Mouse (Mus musculus): Measurements from ENCODE around the gene Ush1g.
A peak's percentile ranks its signal among the peaks of the same experiment; 100 is the strongest.

Ush1g gene

GRCm38 (mm10) chr11:115289885-115290284 lies 32.0 kb downstream of the Ush1g start:
- no peak for DNase-seq (ENCODE audit: low read depth, low spot score)

- no peak for DNase-seq (ENCODE audit: low read depth, low spot score)
Measured at GRCm38 (mm10) chr11:115288305-115288704, 33.5 kb downstream of the Ush1g start.

- DNase-seq (ENCODE audit: low read depth, low spot score), result peak; percentile 85
Measured at GRCm38 (mm10) chr11:115287386-115287785, 34.5 kb downstream of the Ush1g start.

GRCm38 (mm10) chr11:115286201-115286993 lies 35.4 kb downstream of the Ush1g start:
- peak; percentile 56 for DNase-seq (ENCODE audit: low read depth, low spot score)

- DNase-seq (ENCODE audit: low read depth, low spot score), result no peak
Measured at GRCm38 (mm10) chr11:115285282-115285681, 36.6 kb downstream of the Ush1g start.

GRCm38 (mm10) chr11:115283891-115284620 lies 37.8 kb downstream of the Ush1g start:
- no peak for DNase-seq (ENCODE audit: low read depth, low spot score)

GRCm38 (mm10) chr11:115283486-115283765 lies 38.4 kb downstream of the Ush1g start:
- no peak for DNase-seq (ENCODE audit: low read depth, low spot score)

GRCm38 (mm10) chr11:115282723-115283485 lies 38.9 kb downstream of the Ush1g start:
- DNase-seq (ENCODE audit: low read depth, low spot score), result peak; percentile 92

- no peak for DNase-seq (ENCODE audit: low read depth, low spot score)
Measured at GRCm38 (mm10) chr11:115282295-115282694, 39.5 kb downstream of the Ush1g start.

- no peak for DNase-seq (ENCODE audit: low read depth, low spot score)
Measured at GRCm38 (mm10) chr11:115279726-115280125, 42.1 kb downstream of the Ush1g start.

- DNase-seq (ENCODE audit: low read depth, low spot score), result no peak
Measured at GRCm38 (mm10) chr11:115278176-115278575, 43.7 kb downstream of the Ush1g start.

- no peak for DNase-seq (ENCODE audit: low read depth, low spot score)
Measured at GRCm38 (mm10) chr11:115277604-115277975, 44.3 kb downstream of the Ush1g start.

- DNase-seq (ENCODE audit: low read depth, low spot score), result peak; percentile 100
Measured at GRCm38 (mm10) chr11:115276780-115277603, 44.8 kb downstream of the Ush1g start, which contains the start of gene Fdxr. TSS of gene Fdxr (minus strand) at chr11:115277050.

- no peak for DNase-seq (ENCODE audit: low read depth, low spot score)
Measured at GRCm38 (mm10) chr11:115275954-115276353, 45.9 kb downstream of the Ush1g start.

- DNase-seq (ENCODE audit: low read depth, low spot score), result no peak
Measured at GRCm38 (mm10) chr11:115275509-115275908, 46.3 kb downstream of the Ush1g start.

GRCm38 (mm10) chr11:115274771-115275170 lies 47.1 kb downstream of the Ush1g start:
- no peak for DNase-seq (ENCODE audit: low read depth, low spot score)

- DNase-seq (ENCODE audit: low read depth, low spot score), result no peak
Measured at GRCm38 (mm10) chr11:115274178-115274577, 47.7 kb downstream of the Ush1g start.

- no peak for DNase-seq (ENCODE audit: low read depth, low spot score)
Measured at GRCm38 (mm10) chr11:115273735-115274134, 48.1 kb downstream of the Ush1g start.

GRCm38 (mm10) chr11:115272894-115273498 lies 48.8 kb downstream of the Ush1g start:
- no peak for DNase-seq (ENCODE audit: low read depth, low spot score)

GRCm38 (mm10) chr11:115271481-115271880 lies 50.4 kb downstream of the Ush1g start:
- no peak for DNase-seq (ENCODE audit: low read depth, low spot score)

GRCm38 (mm10) chr11:115271052-115271451 lies 50.8 kb downstream of the Ush1g start:
- DNase-seq (ENCODE audit: low read depth, low spot score), result no peak
